Mouse (Mus musculus) inflammation-experienced regulatory T-cells (primary cell): ENCODE measurements around the gene Pak2. TPM values are rescaled to one million over a fixed set of nuclear protein-coding genes. Genes with fewer than 3 reads are reported as not detected.

Experiments used
- polyA plus RNA-seq, 2 experiments: library from polyadenylated mRNA; unstranded; fragments of 100-300 nt; shearing (Covaris generic); gene quantifications; one replicate each; pipeline ENCODE4 v1.2.1; 2017

Pak2 gene
- 100 to 1,000 TPM; 124 to 142 TPM for polyA plus RNA-seq

GRCm38 (mm10) chr16:32078991-32079511 lies at the start of gene Pak2:
TSS of gene Pak2 (minus strand) at chr16:32079342.

GRCm38 (mm10) chr16:32099638-32100150 lies 20.6 kb upstream of the Pak2 start, which contains the start of the genes Pigx and Cep19:
TSS of gene Pigx (minus strand) at chr16:32099740.
TSS of gene Cep19 (plus strand) at chr16:32099800.

GRCm38 (mm10) chr16:32002509-32003477 lies 76.3 kb downstream of the Pak2 start, which contains the start of gene Senp5:
TSS of gene Senp5 (minus strand) at chr16:32003287.

Other genes starting within 250 kb of the Pak2 start
- gene Meltf, start 200.5 kb downstream of the Pak2 start, polyA plus RNA-seq, result under 1 TPM in 1 of 2 experiments, not detected in 1; 0.39 TPM
- gene Pigz, start 145.5 kb downstream of the Pak2 start, polyA plus RNA-seq, result 1 to 10 TPM in 1 of 2 experiments, not detected in 1; 1.1 TPM
- 10 to 100 TPM; 32.8 to 48.4 TPM for gene 0610012G03Rik, start 130.8 kb downstream of the Pak2 start, polyA plus RNA-seq
- gene Ncbp2, start 130.8 kb downstream of the Pak2 start, polyA plus RNA-seq, result 10 to 100 TPM; 39.9 to 46.7 TPM
- gene Senp5, start 76.1 kb downstream of the Pak2 start, polyA plus RNA-seq, result 10 to 100 TPM; 17.2 to 19.6 TPM
- gene Pigx, start 20.4 kb upstream of the Pak2 start, polyA plus RNA-seq, result 100 to 1,000 TPM; 161 to 181 TPM
- gene Cep19, start 20.5 kb upstream of the Pak2 start, polyA plus RNA-seq, result 10 to 100 TPM; 28.6 to 34.3 TPM
- gene Nrros, start 86.3 kb upstream of the Pak2 start, polyA plus RNA-seq, result 100 to 1,000 TPM in 1 of 2 experiments, 10 to 100 TPM in 1; 69.0 to 105 TPM
- gene Bex6, start 100.5 kb upstream of the Pak2 start, polyA plus RNA-seq, result not detected
- gene Fbxo45, start 167.8 kb upstream of the Pak2 start, polyA plus RNA-seq, result 10 to 100 TPM; 14.9 to 19.6 TPM
- 10 to 100 TPM; 22.1 to 22.4 TPM for gene Wdr53, start 167.9 kb upstream of the Pak2 start, polyA plus RNA-seq
- gene Smco1, start 192.1 kb upstream of the Pak2 start, polyA plus RNA-seq, result under 1 TPM; 0.18 to 0.27 TPM
- gene Rnf168, start 198.1 kb upstream of the Pak2 start, polyA plus RNA-seq, result 10 to 100 TPM; 16.5 to 20.2 TPM